Mouse (Mus musculus) right cerebral cortex, postnatal 14 days (tissue): ENCODE results near the gene Tff2.
A peak's percentile ranks its signal among the peaks of the same experiment; 100 is the strongest.

ENCODE experiments used
- DNase-seq: peaks from one replicate; pipeline ENCODE4 v3.0.0; 2022

Tff2 gene

GRCm38 (mm10) chr17:31144040-31145037 lies at the start of gene Tff2:
Gene Tff2 (minus strand): TSS chr17:31144282.
- DNase-seq, result no peak

- DNase-seq, result no peak
Observed at GRCm38 (mm10) chr17:31193360-31193759, 49.3 kb upstream of the Tff2 start.

- no peak for DNase-seq
Observed at GRCm38 (mm10) chr17:31192663-31193062, 48.6 kb upstream of the Tff2 start.

- no peak for DNase-seq
Observed at GRCm38 (mm10) chr17:31191825-31192224, 47.7 kb upstream of the Tff2 start.

GRCm38 (mm10) chr17:31187370-31187769 lies 43.3 kb upstream of the Tff2 start:
- peak; percentile 72 for DNase-seq

GRCm38 (mm10) chr17:31184269-31184990 lies 40.3 kb upstream of the Tff2 start:
- DNase-seq, result no peak

- DNase-seq, result peak; percentile 15
Observed at GRCm38 (mm10) chr17:31183180-31183974, 39.3 kb upstream of the Tff2 start.

- no peak for DNase-seq
Observed at GRCm38 (mm10) chr17:31181490-31181889, 37.4 kb upstream of the Tff2 start.

GRCm38 (mm10) chr17:31176321-31176720 lies 32.2 kb upstream of the Tff2 start:
- no peak for DNase-seq

GRCm38 (mm10) chr17:31169796-31170195 lies 25.7 kb upstream of the Tff2 start:
- no peak for DNase-seq

GRCm38 (mm10) chr17:31165127-31165526 lies 21.0 kb upstream of the Tff2 start, which contains the start of gene Tff1:
Gene Tff1 (minus strand): TSS chr17:31165277.
- DNase-seq, result no peak

GRCm38 (mm10) chr17:31163821-31164220 lies 19.7 kb upstream of the Tff2 start:
- no peak for DNase-seq

GRCm38 (mm10) chr17:31162607-31163006 lies 18.5 kb upstream of the Tff2 start:
- no peak for DNase-seq

- DNase-seq, result no peak
Observed at GRCm38 (mm10) chr17:31160291-31160690, 16.2 kb upstream of the Tff2 start.

GRCm38 (mm10) chr17:31157921-31158320 lies 13.8 kb upstream of the Tff2 start:
- DNase-seq, result no peak

GRCm38 (mm10) chr17:31153785-31154184 lies 9.7 kb upstream of the Tff2 start:
- no peak for DNase-seq

GRCm38 (mm10) chr17:31152966-31153499 lies 9.0 kb upstream of the Tff2 start:
- DNase-seq, result no peak

- no peak for DNase-seq
Observed at GRCm38 (mm10) chr17:31152512-31152911, 8.4 kb upstream of the Tff2 start.

GRCm38 (mm10) chr17:31145998-31146397 lies 1.9 kb upstream of the Tff2 start:
- DNase-seq, result no peak

- no peak for DNase-seq
Observed at GRCm38 (mm10) chr17:31142116-31142515, 2.0 kb downstream of the Tff2 start.

- DNase-seq, result peak; percentile 51
Observed at GRCm38 (mm10) chr17:31138398-31138797, 5.7 kb downstream of the Tff2 start.

- DNase-seq, result no peak
Observed at GRCm38 (mm10) chr17:31136821-31137220, 7.3 kb downstream of the Tff2 start.

- DNase-seq, result no peak
Observed at GRCm38 (mm10) chr17:31136291-31136690, 7.8 kb downstream of the Tff2 start.
